Mouse (Mus musculus): ENCODE data around the gene Rnf111. TPM values are rescaled to one million over a fixed set of nuclear protein-coding genes. Genes with fewer than 3 reads are reported as not detected.

The Rnf111 gene
- polyA plus RNA-seq, 1 experiment from 2014 or later = 8.0 TPM

GRCm38 (mm10) chr9:70379502-70380467, 123.7 kb downstream of the Rnf111 start:
- H3K9me3 ChIP-seq (replicated peaks) = no peaks in the 10 kb centered on the region
- peaks cover 5% of the 10 kb centered on the region for H3K4me1 ChIP-seq (replicated peaks)
- no peak overlapping the region for H3K4me2 ChIP-seq
- H3K9ac ChIP-seq = no peak overlapping the region
- H3K36me3 ChIP-seq (replicated peaks) = peaks cover 4% of the 10 kb centered on the region; the same call in 1 of the 2 replicates
- WGBS (ENCODE audit: insufficient replicate concordance) = 70% methylated on average over 7 of the region's 7 CpGs
- ATAC-seq (ENCODE audit: insufficient read depth) = no peak
- no peaks in the 10 kb centered on the region for H3K27me3 ChIP-seq
- no peak overlapping the region for H3K4me3 ChIP-seq (replicated peaks)
- no peak overlapping the region for H3K27ac ChIP-seq (replicated peaks)

Small RNAs within 50 kb of the gene (microRNA-seq; reads per million reads assigned to microRNA genes)
- 1.8 reads per million for gene Mir5626

Other genes starting within 250 kb of the Rnf111 start
- 207 and 219 TPM in 2 replicates for gene Ccnb2, start 82.2 kb downstream of the Rnf111 start, polyA plus RNA-seq (2015; fragmentation: Nextera tagmentation; extraction: Ambion mirVana)
- gene Sltm, start 39.0 kb upstream of the Rnf111 start, polyA plus RNA-seq (2015; fragmentation: Nextera tagmentation; extraction: Ambion mirVana) = 14.8 and 15.6 TPM in 2 replicates
- 1.4 TPM in 2 replicates for gene Gm10642, start 152.5 kb upstream of the Rnf111 start, polyA plus RNA-seq (2015; fragmentation: Nextera tagmentation; extraction: Ambion mirVana)
- 18.5 and 20.1 TPM in 2 replicates for gene Mindy2, start 153.4 kb upstream of the Rnf111 start, polyA plus RNA-seq (2015; fragmentation: Nextera tagmentation; extraction: Ambion mirVana)
- gene Adam10, start 175.3 kb upstream of the Rnf111 start, polyA plus RNA-seq (2015; fragmentation: Nextera tagmentation; extraction: Ambion mirVana) = 71.4 and 71.9 TPM in 2 replicates